Mouse (Mus musculus): Measurements from ENCODE around the gene 4933424G06Rik.

The 4933424G06Rik gene

DNA sequence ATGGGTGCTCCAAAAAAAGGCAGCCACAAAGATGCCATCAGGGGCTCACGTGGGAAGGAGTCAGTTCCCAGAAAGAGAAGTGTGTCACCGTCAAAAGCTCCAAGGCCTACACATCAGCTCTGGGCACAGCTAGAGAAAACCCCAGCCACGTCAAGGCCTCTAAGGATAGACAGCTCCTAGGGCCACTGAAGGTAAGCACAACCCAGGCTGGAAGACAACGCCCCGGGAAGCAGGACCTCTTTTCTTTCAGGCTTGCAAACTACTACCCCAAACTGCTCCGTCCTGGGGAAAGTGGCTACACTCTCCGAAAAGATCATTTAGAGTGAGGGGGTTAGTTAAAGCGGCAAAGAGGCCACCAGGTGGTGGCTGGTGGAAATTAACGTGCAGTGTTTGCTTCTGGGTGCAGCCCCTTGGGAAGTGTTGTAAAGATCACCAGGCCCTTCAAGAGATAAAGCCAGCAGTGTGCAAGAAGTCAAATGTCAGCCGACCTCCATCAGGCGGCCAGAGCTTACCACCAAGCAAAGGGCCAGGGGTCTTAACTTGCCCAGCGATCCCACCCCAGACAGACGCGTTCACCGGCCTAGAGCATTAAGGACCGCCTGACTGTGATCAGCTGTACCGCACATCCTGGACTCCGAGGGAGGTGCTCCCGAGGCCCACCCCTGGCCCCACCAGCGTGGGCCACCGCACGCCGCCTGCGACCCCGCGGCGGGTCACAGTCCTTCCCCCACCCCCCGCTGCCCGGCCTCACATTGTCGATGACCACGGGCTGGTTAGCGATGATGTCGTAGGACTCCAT, 695 bp upstream of the 4933424G06Rik start:
- DNase-seq (ENCODE audit: low spot score), result peak; percentile 52

DNA sequence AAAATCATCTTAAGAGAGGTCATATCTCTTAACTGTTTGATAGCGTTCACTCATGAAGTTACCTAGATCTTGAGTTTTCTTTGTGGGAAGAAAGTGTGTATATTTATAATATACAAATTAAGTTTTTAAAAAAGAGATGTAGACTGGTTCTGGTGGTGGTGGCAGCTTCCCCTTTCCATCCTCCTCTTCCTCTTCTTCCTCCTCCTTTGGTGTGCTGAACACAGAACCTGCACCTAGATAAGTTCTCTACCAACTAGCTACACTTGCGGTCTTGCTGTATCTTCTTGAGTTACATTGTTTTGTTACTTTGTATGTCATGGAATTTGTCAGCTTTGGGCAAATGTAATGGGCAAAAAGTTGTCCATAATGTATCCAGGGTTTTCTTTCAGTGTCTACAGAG, 1.2 kb downstream of the 4933424G06Rik start:
- no peak for DNase-seq (ENCODE audit: low spot score)

DNA sequence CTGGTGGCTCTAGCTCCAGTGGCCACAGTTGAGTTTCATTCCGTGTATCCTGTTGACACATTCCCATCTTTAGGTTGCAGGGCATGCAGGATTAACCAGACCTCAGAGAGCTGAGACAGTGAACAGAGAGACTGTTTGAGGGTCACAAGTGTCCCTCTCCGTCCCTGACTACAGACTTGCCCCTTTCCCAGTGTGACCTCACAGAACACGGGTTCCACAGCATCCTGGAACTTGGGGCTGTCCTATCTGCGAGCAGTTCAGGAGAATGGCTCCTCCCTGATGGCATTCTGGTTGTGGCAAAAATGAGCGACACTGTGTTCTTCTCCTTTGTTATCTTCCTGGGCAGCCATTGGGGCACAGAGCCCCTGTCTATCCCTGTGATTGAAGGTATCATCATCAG, 4.4 kb downstream of the 4933424G06Rik start, which contains the start of gene Actr1b:
Gene Actr1b (minus strand): TSS at position 112 of the 400 bp plus-strand sequence.
- DNase-seq (ENCODE audit: low spot score), result no peak

DNA sequence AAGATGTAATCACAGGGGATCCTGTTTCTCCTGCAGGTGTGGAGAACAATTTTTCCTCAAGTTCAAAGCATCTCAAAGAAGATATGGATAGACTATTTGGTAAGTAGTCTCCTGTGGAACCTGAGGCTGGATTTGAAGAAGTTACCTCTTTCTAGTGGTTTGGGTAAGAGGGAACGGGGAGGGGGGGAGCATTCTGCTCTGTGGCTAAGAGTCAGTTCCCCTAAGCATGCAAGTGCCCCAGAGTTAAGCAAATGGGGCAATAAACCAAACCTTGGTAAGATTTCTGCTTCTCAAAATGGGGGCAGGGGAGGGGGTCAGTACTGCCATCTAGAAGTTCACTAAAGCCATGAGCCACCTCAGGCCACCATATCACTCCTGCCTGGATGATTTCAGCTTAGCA, 8.8 kb downstream of the 4933424G06Rik start:
- DNase-seq (ENCODE audit: low spot score), result no peak

DNA sequence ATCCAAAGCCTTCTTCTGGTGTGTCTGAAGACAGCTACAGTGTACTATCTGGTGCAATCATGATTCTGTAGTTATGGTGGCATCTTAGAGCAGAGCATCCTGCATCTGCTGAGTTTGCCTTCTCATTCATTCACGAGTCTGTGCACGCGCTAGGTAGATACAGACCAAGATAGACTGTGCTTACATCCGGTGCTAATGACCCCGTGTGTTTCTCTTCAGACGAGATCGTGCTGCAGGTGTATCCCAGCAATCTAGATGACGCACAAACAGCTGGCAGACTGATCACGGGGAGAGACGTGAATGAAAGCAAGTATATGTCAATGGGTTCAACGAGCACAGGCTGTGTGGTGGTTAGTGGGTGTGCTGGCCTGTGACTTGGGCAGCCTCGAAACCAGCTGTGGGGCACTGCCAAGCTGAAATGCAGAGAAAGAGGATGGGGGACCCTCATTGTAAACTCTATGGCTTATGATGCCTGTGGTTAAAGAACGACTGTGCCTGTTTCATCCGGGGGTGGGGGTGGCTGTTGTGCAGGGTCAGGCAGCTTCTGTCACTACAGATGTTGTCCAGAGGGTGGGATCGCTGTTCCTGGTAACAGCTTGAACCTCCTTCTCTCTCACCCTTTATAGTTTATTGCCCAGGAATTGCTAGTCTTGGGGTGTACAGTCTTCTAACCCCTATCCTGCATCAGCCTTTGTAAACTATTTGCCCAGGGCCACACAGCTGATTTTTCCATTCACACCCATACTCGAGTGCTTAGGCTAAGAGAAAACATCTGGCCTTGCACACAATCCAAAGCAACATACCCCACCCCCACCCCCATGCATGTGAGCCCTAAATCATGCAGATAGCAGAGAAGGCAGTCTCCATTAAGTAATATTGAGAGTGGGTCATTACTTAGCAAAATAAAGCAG, 13.5 kb downstream of the 4933424G06Rik start:
- no peak for DNase-seq (ENCODE audit: low spot score)

DNA sequence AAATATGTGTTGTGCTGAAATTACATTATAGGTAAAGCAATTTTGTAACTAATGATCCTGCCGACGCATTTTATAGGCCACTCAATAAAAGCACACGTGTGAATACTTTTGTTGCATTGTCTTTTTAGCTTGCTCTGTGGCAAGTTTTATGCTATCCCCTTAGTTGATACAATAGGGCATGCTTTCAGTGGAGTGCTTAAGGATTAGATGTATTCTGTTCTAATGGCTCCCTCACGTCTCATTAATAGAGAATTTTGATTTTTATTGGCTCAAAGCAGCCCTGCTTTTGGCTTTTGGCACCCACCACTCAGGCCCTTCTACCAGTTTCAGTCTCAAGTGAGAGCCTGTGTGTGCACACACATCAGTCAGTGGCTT, 14.1 kb downstream of the 4933424G06Rik start:
- no peak for DNase-seq (ENCODE audit: low spot score)

DNA sequence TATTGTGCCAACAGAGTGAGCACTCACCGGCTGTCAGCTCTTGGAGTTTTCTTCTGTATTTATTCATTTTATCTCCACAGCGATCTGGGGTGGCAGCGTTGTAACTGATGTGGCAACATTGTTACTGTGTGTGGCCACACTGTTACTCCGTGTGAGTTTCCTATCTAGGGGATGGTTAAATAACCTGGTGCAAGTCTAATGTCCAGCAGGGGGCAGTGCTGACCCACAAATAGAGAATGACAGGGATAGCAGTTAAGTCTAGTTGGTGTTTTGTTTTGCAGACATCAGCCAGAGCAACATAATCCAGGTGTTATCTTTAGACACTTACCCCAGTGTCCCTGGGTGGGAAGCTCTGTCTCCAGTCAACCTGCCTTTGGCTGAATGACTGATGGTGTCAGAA, 27.4 kb downstream of the 4933424G06Rik start:
- DNase-seq (ENCODE audit: low spot score), result peak; percentile 93

DNA sequence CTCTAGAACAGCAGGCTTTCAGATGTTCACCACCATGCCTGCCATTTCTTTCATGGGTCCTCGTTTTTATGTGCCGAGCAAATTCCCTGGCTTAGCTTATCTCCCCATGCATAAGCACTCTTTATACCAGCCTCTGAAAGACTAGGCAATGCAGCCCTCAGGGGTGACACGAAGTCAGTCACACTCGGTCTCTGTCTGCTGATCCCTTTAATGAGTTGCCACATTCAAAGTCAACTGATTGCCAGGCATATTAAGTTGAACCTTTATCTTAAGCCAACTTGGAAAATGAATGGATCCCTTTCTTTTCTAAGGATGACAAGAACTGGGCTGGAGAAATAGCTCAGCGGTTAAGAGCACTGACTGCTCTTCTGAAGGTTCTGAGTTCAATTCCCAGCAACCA, 29.3 kb downstream of the 4933424G06Rik start:
- no peak for DNase-seq (ENCODE audit: low spot score)

DNA sequence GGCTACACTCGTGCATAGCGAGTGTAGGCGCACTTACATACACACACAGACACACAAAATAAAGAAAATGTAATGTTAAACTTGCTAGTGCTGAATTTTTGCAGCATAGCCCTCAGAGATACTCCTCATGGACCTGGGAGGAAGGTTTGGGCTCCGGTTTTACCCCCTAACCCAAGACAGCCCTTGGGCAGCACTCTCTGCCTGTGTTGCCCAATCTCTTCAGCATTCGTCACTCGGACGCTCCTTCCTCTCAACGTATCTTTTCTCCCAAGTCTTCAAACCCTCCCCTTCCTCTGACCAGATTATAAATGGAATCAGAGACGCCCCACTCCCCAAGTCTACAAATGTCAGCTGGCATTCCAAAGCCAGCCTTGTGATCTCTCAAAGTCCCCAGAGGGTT, 33.1 kb downstream of the 4933424G06Rik start:
- DNase-seq (ENCODE audit: low spot score), result no peak

DNA sequence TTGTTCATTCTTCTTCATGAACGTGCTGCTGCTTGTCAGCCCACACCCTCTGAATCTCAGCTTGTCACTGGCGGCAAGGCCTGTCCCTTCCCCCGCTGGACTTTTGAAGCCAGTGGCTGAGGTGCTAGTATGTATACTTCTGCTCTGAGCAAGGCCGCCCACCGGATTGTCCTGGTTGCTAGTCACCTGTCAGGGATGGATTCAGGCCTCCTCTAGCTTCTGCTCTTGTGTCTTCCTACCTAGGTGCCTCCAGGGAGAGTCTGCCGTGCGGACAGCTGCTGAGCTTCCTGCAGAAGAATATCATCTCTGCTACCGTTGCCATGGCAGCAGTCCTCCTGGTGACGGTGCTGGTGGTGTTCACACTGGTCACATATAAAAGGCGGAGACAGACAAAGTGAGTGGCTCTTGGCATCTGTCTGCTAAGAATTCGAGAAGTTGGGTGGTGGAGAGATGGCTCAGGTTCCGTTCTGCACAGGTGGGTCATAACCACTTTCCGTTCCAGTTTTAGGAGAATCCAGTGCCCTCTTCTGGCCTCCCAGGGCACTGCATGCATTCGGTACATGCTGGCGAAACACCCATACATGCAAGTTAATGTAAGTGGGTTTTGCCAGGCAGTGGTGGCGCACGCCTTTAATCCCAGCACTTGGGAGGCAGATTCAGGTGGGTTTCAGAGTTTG, 34.5 kb downstream of the 4933424G06Rik start:
- DNase-seq (ENCODE audit: low spot score), result peak; percentile 14

DNA sequence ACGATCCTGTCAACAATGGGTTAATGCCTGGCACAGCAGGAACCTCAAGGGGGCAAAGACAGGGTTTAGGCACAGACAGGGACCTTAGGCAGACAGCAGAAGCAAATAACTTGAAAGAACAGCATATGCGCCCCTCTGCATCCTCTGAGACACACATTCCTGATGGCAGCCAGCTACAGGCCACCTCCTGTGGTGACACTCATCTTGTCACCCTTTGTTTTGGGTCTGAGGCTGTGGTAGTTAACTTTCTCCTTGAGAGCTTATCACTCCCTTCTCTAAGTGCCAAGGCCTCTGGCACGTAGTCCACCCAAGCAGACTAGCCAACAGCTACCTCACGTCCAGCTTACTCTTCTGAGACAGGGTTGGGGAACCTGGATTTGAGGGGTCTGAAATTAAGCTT, 35.7 kb downstream of the 4933424G06Rik start:
- DNase-seq (ENCODE audit: low spot score), result no peak

DNA sequence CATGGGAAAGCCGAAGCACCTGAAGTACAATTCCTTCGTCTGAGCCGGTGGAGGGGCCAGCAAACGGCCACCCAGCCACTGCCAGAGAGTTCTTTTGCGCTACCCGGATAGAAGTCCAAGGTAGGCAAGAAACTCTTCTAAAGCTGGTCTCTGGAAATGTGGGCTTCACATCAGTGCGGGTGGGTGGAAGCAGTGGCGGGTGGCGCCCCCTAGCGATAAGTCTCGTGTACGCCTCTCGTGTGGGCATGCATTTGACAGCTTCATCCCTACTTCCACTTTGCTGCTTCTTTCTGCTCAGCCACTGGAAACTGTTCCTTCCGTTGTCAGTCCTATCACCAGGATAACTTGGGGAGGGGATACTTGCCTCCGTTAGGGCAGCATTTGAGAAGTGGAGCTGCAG, 36.5 kb downstream of the 4933424G06Rik start:
- no peak for DNase-seq (ENCODE audit: low spot score)

DNA sequence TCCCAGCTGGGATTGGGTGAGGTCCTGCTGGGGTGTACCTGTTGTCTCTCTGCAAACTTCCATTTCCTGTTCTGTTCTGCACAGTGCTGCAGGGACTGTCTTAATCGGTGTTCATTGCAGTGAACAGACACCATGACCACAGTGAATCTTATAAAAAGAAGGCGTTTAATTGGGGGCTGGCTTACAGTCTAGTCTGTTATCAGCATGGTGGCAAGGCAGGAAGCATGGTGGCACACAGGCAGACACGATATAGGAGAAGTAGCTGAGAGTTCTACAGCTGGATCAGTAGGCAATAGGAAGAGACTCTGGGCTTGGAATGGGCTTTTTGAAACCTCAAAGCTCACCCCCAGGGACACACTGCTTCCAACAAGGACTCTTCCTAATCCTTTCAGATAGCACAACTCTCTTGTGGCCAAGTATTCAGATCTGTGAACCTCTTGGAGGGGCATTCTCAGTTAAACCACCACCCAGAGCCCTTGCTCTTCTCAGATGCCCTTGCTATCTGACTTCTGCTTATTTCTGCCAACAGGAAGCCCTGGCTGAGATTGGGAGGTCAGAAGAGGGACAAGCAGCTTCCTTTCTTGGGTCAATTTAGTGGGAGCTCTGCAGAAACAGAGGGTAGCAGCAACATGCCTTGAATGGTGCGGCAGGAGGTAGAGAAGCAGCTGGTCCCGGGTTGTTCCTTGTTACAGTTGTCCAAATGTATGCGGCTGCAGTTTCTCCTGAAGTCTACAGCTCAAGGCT, 44.2 kb downstream of the 4933424G06Rik start:
- DNase-seq (ENCODE audit: low spot score), result no peak

DNA sequence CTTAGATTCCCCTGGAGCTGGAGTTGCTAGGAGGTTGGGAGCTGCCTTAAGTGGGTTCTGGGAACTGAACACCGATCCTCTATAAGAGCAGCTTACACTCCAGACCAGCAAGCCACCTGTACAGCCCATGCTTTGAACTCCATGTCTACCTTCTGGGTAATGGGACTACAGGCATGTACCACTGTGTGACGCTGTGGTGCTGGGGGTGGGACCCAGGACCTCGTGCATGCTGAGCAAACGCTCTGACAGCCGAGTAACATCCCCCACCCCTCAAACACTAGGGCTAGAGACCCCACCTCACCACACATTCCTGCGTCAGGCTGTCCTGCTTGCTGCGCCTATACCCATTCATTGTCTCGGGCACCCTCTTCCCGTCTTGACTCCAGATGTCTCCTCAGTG, 48.6 kb downstream of the 4933424G06Rik start:
- DNase-seq (ENCODE audit: low spot score), result no peak

DNA sequence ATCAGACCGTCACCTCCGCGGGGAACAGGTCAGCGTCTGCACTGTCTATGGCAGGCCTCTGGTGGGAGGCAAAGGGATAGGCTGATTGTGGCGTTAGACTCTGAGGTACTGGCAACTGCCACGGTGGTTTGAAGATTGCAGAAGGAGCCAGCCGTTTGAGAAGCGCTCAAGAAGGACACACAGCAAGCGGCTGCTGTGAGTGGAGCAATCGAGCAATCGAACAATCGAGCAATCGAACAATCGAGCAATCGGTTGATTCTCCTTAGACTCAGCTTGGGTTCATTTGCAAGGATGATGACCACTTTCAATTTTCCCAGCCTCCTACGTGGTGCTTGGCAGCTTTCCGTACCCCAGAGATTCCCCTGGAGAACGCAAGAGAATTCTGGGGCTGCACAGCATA, 49.1 kb downstream of the 4933424G06Rik start:
- no peak for DNase-seq (ENCODE audit: low spot score)

DNA sequence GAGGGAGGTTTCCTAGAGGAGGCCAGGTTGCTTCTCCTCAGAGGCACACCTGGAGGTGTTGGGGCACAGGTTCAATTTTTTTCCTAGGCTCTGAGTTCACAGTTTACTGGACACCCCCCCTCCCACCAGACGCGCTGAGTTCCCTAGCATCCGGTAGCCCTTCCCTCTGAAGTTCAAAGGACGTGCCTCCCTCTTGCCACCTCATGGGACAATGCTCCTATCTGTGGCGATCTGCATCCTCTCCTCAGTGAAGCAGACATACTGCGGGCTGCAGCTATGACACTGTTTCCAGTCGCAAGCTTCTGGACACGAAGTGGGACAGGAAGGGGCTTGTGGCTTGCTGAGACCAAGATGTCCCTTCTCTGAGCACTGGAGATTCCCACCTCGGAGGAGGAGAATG, 50.5 kb downstream of the 4933424G06Rik start:
- no peak for DNase-seq (ENCODE audit: low spot score)

DNA sequence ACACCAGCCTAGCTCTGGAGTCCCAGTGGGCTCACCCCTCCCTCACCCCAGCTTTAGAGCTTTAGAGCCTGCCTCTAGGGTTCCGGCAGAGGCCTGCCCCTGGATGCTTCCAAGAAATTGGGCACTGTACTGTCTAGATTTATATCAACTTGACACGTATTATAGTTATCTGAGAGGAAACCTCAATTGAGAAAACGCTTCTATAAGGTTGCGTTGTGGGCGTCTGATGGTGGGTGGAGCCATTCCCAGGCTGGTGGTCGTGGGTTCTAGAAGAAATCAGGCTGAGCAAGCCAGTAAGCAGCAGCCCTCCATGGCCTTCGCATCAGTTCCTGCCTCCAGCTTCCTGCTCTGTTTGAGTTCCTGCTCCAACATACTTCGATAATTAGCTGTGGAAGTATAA, 51.1 kb downstream of the 4933424G06Rik start:
- no peak for DNase-seq (ENCODE audit: low spot score)

DNA sequence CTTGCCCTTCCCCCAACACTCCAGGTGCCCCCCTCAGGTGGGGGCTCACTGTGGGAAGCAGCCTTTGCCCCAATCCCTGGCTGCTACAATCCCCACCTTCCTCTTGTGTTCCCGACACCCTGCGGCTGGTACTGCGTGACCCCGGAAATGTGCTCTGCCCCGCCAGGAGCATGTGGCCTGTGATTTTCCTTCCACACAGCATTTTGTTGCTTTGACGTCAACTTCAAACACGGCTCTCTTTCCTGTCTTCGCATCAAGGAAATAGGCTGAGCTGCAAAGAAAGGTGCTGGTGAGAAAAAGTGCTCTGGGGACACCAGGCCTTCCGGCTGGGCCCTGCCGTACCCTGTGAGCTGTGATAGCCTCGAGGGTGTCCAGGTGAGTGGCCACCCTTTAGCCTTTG, 51.6 kb downstream of the 4933424G06Rik start, which contains the start of gene Zap70:
Gene Zap70 (plus strand): TSS at position 231 of the 400 bp plus-strand sequence.
- no peak for DNase-seq (ENCODE audit: low spot score)

DNA sequence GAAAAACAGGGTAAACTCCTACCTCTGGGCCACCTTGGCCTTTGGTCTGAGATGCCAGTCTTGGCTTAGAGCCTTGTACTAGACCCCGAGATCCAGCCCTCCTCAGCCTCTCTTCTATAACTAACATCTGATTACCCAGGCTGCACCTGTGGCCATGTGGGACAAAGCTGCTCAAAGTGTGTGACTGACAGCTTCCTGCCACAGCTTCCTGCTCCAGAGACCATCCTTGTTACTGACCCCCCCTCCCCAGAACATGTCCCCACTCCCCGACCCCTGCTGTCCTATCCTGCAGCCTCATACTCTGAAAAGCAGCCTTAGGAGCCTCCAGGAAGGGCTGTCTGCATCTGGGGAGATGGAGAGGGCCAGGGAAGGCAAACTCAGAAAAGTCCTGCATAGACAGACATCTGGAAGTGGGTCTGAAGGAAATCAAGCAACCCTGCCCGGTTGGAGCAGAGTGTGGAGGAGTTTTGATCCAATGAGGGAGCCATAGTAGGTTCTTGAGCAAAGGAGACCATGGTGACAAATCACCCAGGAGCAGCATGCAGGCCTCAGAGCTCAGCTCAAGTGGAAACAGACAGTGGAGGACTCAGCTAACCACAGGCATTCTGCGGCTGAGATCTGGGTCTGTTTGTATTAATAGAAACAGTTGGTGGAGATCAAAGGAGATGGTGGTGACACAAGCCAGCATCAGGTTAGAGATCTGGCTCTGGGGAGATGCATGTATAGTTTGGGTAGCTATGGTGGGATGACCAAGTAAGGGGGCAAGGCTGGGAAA, 56.7 kb downstream of the 4933424G06Rik start:
- no peak for DNase-seq (ENCODE audit: low spot score)

DNA sequence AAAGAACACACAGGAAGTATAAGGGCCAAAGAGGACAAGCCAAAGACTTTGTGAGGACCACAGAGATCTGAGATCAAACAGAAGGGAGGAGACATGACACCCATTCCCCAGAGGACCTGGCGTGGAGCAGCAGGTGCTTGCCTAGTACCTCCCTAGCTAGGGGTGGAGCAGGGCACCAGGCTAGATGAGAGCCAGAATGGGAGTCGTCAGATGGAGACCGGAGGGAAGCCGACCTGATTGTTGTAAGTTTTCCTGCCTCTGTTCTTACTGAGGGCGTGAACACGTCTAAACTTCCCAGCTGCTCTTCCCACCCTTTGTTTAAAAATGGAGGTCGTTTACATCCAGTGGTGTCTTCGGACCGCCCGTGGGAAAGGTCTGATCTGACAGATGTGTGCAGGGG, 57.4 kb downstream of the 4933424G06Rik start:
- DNase-seq (ENCODE audit: low spot score), result no peak

DNA sequence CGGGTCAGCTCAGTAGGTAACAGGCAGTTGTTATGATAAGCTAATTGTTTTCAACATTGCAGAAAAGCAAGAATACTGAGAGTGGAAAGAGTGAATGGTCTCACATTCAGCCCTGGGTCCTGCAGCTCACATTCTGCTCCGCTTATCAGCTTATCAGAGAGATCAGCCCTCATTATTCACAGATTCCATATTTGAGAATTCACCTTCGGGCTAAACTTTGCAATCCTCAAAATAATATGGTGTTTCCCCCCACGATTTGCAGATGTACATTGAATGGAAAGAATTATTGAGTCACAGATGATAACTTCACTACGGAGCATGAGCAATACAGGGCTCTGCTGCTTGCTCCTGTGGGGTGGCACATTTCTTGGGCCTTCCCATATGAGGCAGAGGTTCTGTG, 58.8 kb downstream of the 4933424G06Rik start:
- no peak for DNase-seq (ENCODE audit: low spot score)

Data from adipocyte (in vitro differentiated cells).